Mouse (Mus musculus): ENCODE data around the gene Chmp5.

DNA sequence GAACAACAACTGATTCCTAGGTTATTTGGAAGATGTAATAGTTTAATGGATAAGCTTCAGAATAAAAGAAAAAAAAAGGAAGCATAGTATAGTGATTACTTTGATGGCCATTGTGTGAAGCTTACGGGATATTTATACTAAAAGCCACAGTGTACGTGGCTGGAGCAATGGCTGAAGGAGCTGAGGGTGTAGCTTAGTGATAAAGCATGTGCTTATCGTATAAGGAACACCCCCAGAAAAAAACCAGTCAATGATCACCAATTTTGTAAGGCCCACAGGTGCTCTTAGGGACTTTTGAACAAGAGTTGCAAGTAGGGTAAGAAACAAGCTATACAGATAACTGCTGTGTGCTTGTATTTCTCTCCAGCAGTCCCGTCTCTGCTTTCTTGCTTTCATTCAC lies 49.7 kb downstream of the Chmp5 start:
- no peak for TF ChIP-seq POLR2A (IDR thresholded peaks at IDR 0.05; ENCODE audit: extremely low read depth, insufficient read depth, low read length)
- no peak for TF ChIP-seq CTCF (IDR thresholded peaks at IDR 0.05; ENCODE audit: low read depth, low read length)

Measured in liver, adult 2 months (tissue).